Mouse (Mus musculus) cerebellum, adult 11 months (tissue): ENCODE measurements around the gene Bptf.
"Not testable (repeated sequence)": the region's sequence is repeated elsewhere in the genome, so short reads cannot be mapped to it uniquely, and the experiment has no call there.

Experiments
- DNase-seq: peaks from one replicate; pipeline ENCODE4 v3.0.0; 2022

Gene Bptf

DNA sequence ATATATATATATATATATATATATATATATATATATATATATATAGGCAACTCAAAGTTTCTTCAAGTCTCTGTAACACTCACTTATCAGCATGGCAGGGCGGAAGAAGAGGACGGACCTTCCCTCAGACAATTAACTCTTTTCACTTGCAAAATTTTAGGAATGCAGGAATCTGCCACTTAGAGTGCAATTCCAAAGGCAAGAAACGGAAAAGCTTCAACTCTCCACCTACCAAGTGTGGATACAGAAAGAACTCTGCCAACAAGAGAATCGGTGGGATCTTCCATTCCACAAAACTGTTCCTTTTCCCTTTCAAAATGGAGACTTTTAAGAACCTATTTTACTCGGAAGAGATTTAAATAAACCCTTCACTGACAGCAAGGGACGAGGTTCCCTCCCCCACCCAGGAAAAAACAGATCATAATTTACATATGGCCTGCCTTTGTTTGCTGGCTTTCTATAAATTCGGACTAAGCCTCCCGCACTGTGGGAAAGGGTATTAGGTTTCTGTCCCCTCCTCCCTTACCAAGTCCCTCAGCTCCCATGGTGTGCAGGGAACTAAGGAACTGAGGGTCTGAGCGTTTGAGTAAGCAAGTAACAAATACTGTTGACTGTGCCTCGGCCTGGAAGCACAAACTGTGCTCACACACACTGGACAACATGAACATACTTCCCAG, 17.9 kb downstream of the Bptf start:
- DNase-seq, result no peak

DNA sequence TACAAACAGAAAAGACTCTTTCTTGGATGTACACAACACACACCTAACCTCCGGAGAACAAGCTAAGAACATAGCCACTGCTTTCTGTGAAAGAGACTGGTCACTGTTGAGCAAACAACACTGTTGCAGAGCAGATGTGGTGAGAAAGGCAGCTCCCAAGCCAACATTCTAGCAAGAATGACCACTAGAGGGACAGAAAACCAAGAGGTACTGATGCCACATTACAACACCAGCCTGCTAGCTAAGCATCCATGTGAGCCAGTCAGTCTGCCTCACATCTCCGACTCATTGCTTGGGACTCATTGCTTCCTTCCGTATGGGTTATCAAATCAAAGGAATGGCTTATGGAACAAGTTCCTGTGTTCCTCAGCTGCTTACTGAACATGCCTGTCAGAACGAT, 18.8 kb downstream of the Bptf start:
- DNase-seq, result no peak

DNA sequence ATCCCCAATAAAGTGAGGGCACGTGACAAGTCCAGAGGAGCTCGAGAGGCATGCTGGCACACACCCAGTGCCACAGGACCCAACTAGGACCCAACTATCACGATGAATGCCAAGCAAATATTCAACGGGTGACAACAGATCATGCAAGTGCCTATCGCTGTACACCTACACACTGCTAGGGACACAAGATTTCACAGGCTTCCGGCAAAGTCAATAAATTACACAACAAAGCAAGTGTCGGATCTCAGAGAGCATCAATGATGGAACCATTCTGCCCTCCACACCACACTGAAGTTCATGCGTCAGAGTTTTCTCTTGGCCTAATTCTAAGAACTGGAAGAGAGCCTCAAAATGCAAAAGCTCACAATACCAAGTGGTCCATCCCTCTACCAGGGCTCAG, 22.3 kb downstream of the Bptf start:
- DNase-seq, result no peak

DNA sequence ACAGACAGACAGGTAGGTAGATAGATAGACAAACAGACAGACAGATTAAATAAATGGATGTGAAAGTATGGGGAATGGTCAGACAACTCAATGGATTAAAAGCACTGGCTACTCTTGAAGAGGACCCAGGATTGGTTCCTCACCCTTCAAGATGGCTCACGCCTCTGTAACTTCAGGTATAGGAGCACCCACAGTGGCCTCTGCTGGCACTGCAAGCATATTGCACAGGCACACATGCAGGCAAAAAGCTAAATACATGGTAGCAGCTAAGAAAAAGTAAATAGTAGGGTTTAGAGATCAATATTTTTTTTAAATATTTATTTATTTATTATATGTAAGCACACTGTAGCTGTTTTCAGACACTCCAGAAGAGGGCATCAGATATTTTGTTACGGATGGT, 23.0 kb downstream of the Bptf start:
- no peak for DNase-seq

DNA sequence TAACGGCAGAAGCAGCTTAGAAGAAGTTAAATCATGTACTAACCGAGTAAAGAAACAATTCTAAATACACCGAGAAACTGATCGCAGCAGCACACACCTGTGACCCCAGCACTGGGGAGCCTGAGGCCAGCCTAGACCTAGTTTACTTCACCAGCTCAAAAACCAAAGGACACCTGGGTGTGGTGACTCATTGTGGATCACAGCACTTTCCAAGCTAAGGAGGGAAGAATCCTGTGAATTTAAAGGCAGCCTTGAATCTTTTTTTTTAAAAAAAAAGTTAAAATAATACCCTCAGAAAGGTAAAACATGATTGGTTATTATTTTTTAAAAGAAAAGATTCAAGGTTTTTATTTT, 24.2 kb downstream of the Bptf start:
- DNase-seq, result no peak

DNA sequence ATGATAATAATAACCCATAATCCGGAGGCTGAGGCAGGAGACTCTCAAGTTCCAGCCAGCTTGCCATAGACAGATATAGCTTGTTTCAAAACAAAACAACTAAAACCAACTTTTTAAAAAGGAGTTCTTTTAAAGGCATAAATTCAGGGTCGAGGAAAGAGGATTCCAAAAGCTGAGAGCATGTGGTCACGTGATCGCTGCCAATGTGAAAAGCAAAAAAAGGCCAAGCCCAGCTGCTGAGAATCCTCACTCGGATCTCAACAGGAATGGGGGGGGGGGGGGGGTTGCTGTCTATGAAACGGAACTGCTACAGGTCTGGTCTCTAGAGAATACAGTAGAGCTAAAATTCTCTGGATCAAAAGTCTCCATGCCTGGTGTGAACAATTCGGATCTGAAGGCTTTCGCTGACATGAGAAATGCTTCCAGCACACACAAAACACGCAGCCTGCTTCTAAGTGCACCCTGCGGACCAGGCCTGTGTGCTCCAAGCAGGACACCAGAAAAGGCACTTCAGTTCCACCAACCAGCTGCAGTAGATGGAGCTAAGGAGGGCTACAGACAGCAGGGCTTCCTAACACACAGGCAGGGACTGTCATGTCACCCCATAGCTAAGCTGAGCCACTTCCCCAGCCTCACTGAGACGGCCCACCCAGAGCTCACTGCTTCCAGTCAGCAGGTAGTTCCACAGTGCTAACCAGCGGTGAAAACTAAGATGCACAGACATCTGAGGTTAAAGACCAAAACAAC, 24.8 kb downstream of the Bptf start:
- no peak for DNase-seq

DNA sequence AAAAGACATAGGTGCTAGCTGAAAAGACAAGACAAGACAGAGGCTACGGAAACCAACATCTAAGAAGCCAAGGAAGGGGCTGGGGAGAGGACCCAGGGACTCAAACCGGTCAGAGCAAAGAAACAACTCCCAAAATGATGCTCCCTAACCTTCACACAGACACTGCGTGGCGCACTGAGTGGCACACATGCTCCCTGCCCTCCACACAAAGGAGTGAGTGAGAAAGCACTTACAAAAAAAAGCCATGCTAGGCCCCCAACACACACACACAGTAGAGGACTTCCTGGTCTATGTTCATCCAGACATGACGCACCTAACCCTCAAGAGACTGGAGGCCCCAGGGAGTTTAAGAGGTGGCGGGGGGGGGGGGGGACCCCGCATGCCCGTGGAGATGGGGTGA, 25.5 kb downstream of the Bptf start:
- no peak for DNase-seq

DNA sequence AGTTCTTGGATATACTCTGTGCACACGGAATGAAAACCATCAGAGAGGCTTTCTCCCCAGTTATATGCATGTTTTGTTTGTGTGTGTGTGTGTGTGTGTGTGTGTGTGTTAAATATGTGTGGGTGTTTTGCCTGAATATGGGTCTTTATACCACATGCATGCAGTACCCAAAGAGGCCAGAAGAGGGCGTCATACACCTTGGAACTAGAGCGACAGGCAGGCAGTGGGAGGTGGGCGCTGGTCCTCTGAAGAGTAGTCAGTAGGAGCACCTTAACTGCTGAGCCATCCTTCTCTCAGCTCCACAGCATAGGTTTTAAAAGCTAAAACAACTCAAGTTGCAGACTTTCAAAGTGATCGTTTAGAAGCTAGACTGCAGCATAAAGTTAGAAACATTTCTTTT, 26.7 kb downstream of the Bptf start:
- DNase-seq, result peak; percentile 60

DNA sequence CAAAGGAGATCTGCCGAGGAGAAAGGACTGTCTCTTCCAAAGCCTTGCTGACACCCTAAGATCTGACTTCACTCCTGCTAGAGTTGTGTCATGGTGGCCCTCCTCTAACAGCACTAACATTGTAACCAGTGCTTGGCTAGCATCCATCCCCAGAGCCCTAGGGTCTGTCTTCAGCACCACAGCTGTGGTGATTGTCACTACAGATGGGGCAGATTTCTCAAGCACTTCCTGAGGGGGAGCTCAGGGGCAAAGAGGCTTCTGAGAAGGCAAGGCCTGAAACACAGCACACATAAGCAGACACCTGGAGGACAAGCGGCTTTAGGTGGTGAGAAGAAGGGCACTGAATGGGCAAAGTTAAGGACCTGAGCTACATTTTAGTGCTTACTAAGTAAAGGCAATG, 28.2 kb downstream of the Bptf start:
- DNase-seq, result no peak

DNA sequence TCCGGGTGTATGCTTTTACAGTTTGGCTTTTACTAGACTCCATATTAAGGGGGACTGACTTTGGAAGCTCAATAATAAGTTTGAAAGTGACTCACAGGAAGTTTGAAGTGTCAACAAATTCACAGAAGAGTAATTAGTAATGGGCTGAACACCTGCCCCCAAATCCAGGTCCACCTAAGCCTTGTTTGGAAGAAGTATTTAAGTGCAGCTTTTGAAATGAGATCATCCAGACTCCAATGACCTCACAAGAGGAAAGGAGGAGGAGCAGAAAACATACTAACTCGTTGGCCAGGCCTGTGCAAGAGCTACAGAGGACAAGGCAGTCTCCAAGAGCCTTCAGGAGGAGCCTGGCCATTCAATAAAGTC, 28.7 kb downstream of the Bptf start:
- DNase-seq, result no peak

DNA sequence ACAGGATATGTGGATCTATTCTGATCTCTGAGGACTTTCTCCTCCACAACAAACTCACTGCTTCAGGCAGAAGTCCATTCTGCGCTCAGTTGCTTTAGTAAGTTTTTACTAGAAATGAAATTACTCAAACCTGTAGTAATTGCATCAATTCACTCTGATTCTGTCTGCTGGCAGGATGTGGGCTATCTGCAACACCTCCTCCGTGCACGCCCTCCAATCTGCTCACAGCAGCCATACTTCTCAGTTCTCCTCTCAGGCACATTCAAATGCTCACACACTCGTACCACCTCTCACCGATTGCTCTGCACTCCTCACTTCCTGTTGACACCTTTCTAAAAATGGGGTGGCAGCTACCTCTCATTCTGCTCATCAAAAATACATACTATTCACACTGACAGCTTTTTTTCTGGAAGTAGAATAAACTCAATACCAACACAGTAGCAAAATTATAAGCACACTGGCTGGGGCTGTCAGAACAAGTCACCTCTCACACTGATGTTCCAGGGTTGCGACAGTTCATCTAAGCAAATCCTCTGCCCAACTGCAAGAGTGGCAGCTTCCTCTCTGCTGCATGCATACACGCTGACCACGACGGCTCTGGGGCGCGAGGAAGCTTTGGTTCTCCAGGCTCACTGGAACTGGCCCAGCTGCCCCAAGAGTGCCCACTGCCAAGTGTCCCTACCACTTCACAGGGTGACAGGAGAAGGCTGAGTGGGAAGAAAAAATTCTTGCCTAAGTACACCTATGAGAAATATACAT, 29.3 kb downstream of the Bptf start:
- no peak for DNase-seq

DNA sequence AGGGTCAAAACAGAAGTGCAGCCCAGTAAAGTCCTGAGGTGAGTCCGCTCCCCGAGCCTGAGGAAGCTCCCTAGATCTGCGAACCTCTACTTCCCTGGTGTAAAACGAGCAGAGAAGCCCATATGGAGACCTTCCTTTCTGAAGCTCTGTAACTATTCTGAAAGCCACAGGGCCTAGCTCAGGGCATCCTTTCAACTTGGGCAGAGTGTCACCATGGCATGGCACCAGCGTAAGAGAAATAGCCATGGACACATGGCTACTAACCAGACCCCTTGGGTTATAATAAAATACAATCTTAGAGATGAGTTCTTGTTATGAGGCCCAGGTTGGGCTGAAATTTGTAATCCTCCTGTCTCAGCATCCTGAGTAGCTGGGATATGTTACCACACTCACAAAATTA, 35.0 kb downstream of the Bptf start:
- no peak for DNase-seq

DNA sequence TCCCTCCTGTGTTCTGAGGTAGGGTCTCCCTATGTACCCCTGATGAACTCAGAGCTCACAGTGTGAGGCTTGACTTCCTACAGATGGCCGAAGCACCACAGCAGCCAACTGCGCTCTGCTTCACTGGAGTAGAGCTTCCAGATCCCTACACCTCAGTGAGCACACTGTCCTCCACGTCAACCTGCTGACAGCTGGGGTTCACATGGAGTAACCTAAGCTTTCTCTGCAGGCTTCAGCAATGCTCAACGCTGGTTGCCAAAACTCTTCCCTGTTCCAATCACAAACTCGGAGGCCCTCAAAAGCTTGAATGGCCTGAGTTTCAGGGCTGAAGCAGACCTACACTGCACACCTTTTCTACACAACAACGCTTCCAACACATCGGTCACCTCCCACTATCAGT, 38.1 kb downstream of the Bptf start:
- DNase-seq, result peak; percentile 39

DNA sequence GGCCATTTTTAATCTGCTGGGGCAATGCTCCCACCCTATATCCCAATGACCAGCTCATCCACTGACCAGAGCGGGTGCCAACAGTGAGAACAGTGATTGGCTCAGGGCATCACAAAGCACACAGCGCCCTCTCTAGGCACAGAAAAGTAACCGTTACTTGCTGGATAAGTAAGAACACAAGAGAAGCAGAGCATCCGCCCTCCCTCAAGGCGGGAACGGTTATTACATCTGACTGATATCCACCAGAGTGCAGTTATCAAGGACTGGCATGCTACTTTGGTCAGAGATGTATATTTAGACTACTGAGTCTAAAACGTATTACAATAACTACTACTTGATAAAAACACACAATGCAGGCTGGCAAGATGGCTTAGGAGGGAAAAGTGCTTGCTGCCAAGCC, 39.3 kb downstream of the Bptf start:
- no peak for DNase-seq

DNA sequence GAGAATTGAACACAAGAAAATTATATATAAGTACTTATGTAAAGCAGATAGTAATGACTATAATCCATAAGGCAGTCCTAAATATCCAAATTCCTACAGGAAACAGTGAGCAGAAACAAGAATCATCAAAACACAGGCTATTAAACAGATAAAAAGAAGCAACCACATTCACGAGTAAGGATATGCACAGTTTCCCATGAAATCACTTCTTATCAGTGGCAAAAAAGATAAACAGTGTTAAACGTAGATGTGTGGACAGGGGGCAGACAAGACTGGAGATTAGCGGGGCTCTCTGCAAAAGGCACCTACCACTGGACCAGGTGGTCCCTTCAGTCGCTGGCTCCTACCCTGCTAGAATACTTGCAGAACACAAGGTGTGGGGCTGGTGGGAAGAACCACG, 46.1 kb downstream of the Bptf start:
- DNase-seq, result no peak

DNA sequence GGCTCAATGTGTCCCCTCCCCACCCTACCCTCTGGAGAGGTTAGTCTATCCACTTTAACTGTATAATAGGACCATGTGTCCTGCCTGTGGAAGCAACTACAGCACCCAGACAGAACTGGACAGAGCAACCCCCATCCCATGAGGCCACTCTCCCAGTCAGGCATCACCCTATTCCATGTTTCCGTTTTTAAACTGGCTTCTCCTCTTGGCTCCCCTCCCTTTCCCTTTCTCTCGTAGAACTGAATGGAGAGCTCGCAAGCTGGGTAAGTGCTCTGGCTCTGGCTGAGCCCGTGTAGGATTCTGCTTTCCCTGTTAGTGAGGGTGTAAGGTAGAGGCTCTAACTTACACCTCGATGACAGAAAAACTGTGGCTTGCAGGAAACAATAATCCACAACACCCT, 48.4 kb downstream of the Bptf start:
- no peak for DNase-seq

DNA sequence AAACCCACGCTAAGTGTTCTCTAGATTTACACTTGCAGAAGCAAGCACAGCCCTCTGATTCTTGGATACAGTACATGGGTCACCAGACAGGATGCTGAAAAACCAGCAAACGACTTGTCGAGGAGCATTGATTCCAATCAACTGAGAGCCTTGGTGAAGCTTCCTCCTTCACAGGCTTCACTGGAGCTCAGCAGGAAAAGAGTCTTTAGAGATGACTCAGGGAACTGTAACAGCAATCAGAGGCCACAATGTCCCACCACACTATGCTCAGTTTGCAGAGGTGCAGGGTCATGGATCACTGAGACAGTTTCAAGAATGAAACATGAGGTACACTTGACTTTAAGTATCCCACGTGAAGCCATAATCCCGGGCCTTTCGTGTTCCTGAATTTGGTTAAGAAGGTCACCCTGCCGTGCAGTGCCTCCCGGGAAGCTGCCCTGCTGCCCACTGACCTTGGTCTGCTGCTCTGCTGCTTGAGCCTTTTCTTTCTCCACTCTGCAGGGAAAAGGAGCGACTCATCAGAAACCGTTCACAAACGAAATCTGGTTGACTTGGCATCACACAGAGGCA, 66.6 kb downstream of the Bptf start:
- no peak for DNase-seq

DNA sequence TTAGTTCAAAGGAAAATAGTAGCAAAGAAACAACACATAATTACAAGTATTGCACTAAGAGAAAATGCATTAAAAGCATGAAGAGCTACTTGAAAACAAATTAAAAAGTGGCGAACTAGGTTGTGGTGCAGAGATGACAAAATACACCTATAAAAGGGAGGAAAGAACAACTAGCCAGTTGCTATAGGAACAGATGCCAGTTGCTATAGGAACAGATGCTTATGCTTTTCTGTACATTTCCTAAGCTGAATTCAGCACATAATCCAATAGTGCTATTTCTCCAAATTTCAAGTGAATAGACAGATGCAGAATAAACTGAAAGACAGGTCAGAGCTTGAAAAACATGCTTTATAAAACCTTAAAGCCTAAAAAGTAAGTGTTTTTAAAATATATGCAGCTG, 67.3 kb downstream of the Bptf start:
- no peak for DNase-seq

DNA sequence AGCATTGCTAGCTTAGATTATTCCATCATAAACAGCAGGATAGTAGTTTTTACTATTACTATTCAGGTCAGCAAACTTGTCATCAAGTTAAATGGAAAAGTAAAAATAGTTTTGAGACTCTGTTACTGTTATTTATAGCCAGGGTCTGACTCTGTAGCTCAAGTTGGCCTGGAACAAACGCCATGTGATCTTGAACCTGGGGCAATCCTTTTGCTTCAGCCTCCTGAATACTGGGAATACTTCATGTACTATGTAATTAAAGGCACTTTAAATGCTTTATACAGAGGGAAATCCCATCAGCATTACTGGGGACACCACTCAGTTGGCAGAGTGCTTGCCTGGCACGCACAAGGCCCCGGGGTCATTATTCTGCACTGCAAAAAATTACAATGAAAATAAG, 68.9 kb downstream of the Bptf start:
- DNase-seq, result no peak

DNA sequence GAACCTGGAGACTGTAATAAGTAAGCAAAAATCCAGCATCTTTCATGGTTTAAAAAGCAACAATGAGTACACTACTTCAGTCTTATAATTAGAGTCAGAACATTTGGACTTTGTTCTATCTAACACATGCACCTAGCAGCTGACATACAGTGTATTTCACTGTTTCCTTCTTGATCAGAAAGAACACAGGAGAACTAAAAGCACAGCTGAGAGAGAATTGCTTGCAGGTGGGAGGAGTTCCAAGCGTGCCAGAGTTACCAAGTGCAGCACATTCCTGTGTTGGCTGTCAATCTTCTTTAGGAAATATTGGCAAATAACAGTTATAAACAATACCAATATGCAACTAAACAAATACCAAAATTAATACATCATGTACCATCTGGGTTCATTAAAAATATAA, 71.0 kb downstream of the Bptf start:
- no peak for DNase-seq

DNA sequence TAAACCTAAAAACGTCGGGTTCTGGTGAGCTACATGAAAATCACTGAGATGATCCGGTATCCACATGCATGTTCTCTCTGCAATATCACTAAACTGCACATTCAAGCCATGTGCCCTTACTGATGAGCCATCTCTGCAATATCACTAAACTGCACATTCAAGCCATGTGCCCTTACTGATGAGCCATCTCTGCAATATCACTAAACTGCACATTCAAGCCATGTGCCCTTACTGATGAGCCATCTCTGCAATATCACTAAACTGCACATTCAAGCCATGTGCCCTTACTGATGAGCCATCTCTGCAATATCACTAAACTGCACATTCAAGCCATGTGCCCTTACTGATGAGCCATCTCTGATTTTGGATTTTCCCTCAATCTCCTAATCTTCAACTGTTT, 72.3 kb downstream of the Bptf start:
- not testable (repeated sequence) for DNase-seq

DNA sequence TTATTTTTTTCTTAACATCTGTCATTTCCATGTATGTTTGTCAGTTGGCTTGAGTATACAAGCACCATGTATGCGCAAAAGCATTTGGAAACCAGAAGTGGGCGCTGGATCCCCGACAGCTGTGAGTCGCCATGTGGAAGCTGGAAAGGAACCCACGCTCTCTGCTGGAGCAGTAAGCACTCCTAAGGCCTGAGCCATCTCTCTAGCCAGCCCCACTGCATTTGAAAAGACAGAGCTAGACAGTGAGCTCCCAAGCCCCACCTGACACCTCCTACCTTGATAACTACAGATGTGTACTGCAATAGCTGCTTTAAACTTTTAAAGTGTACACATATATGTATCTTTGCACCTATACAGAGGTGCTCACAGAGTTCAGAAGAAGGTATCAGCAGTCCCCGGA, 74.5 kb downstream of the Bptf start:
- DNase-seq, result no peak

DNA sequence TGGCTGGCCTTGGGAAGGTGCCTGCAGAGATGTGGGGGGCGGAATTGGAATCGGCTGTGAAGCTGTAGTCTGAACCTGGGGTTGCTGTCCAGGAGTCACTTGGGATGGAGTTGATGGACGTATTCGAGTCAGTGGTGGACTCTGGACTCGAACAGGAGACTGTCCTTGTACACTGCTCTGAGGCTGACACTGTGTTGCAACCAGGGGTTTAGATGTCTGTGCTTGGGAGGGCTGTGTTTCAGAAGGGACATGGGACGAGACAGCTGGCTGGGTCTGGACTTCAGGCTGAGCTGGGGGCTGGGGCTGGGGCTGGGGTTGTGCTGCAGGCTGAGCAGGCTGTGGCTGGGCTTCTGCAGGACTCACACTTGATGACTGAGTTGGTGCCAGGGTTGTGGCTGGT, 77.1 kb downstream of the Bptf start:
- no peak for DNase-seq
